Mouse (Mus musculus) heart, postnatal 0 days (tissue): Measurements from ENCODE around the gene Ccdc30. TPM values are rescaled to one million over a fixed set of nuclear protein-coding genes. Genes with fewer than 3 reads are reported as not detected.
A peak's percentile ranks its signal among the peaks of the same experiment; 100 is the strongest.
"Not testable (repeated sequence)": the region's sequence is repeated elsewhere in the genome, so short reads cannot be mapped to it uniquely, and the experiment has no call there.

Experiments used
- ATAC-seq: fragments of 200-750 bp; cut with Nextera tagmentation; 2 replicates; pipeline ENCODE4 v1.8.0; 2017; ENCODE audit warnings: low read depth, moderate number of reproducible peaks, moderate library complexity; ENCODE audit not compliant: insufficient read depth
- DNase-seq: peaks from one replicate; pipeline ENCODE4 v3.0.0-alpha.2; 2016; ENCODE audit warnings: low spot score
- H3K27ac ChIP-seq: fragments of 300-500 bp; sonication (generic); 2 replicates; pipeline ENCODE4 v1.5.1; 2014; ENCODE audit warnings: low read depth, mild to moderate bottlenecking
- H3K27me3 ChIP-seq: fragments of 300-500 bp; sonication (generic); 2 replicates; pipeline ENCODE4 v1.6.1; 2014; ENCODE audit warnings: low read length, mixed read lengths; ENCODE audit not compliant: control insufficient read depth, insufficient read depth
- H3K36me3 ChIP-seq: fragments of 300-500 bp; sonication (generic); replicated peaks from 2 replicates; pipeline ENCODE4 v1.6.1; 2014; ENCODE audit warnings: low read length, mixed read lengths; ENCODE audit not compliant: control insufficient read depth, insufficient read depth
- H3K4me1 ChIP-seq: fragments of 300-500 bp; sonication (generic); 2 replicates; pipeline ENCODE4 v1.6.1; 2014; ENCODE audit warnings: antibody characterized with exemption; ENCODE audit not compliant: control insufficient read depth, insufficient read depth
- H3K4me2 ChIP-seq: fragments of 300-500 bp; sonication (generic); 2 replicates; pipeline ENCODE4 v1.6.1; 2014; ENCODE audit warnings: low read depth, mild to moderate bottlenecking, low read length, moderate library complexity
- H3K4me3 ChIP-seq: fragments of 300-500 bp; sonication (generic); 2 replicates; pipeline ENCODE4 v1.5.1; 2014; ENCODE audit warnings: low read depth, low read length
- H3K9ac ChIP-seq: fragments of 300-500 bp; sonication (generic); replicated peaks from 2 replicates; pipeline ENCODE4 v1.6.1; 2014; ENCODE audit warnings: low read depth, low read length, mixed read lengths
- H3K9me3 ChIP-seq: fragments of 300-500 bp; sonication (generic); replicated peaks from 2 replicates; pipeline ENCODE4 v1.6.1; 2016; ENCODE audit warnings: low read length; ENCODE audit not compliant: control insufficient read depth
- CTCF ChIP-seq: IDR thresholded peaks from 2 replicates; pipeline ENCODE4 v1.5.1; 2016; ENCODE audit warnings: antibody characterized with exemption, control low read depth, low read depth
- EP300 ChIP-seq: IDR thresholded peaks from 2 replicates; pipeline ENCODE4 v1.6.1; 2016; ENCODE audit warnings: antibody characterized with exemption, low read depth
- WGBS: fragments of 180-500 bp; shearing (Covaris S2); extraction: QIAGEN DNeasy Blood & Tissue Kit; methylation state at CpG from one replicate; pipeline ENCODE4 v1.1.7; 2014; 5-methylcytosine and 5-hydroxymethylcytosine counted together
- polyA plus RNA-seq: library from polyadenylated mRNA; unstranded; fragments of >200 nt; fragmentation: Nextera tagmentation; extraction: Ambion mirVana; gene quantifications from 2 replicates; pipeline ENCODE4 v1.2.1, GENCODE M21; 2015
- total RNA-seq: library from RNA; depleted of rRNA; stranded (reverse); fragments of >200 nt; gene quantifications from 2 replicates; pipeline ENCODE4 v1.2.3, GENCODE M21; 2014; ENCODE audit warnings: low replicate concordance

Gene Ccdc30
- total and polyA plus RNA-seq, 2 experiments from 2014 or later: 2.3 TPM; not detected in 1

DNA sequence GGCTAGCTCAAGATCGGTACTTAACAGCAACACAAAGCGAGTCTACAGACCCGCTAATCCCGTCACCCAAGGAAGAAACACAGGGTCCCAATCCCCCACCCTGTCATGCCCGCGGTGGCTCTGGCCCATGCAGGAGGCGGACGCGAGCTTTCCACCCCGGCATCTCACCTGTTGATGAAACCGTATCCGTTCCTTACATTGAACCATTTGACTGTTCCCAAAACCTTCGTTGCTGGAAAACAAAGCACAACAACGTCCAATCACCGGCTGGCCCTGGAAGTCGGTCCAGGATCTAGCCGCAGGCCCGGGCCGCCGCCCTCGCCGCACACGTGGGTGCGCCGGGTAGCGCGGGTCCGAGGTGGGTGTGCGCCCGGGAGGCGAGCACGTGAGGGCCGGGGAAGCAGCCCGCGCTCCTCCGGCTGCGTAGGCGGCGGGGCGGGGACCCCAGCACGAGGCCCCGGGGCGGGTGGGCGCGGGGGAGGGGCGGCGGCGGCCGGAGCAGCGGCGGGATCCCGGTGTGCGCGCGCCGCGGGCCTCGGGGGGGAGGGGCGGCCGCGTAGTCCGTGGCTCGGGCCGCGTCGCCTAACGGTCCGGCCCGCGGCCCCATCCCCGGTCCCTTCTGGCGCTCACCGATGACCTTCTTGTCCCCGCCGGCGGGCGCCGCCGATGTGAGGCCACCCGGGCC is 121.6 kb downstream of the Ccdc30 start:
- ATAC-seq (peak; percentile 28), DNase-seq (no peak)
- TF ChIP-seq CTCF (no peak), EP300 (no peak)
- 0 out of 2 replicates have a peak, but pooled peaks cover 7% of the 10 kb centered on the region for H3K36me3 ChIP-seq
- no peaks in the 10 kb centered on the region for H3K9me3 ChIP-seq
- H3K4me3 ChIP-seq: peak overlapping the region; percentile 91
- H3K4me2 ChIP-seq: peak overlapping the region; percentile 87
- H3K9ac ChIP-seq: peak overlapping the region; percentile 88
- H3K4me1 ChIP-seq: peaks cover 11% of the 10 kb centered on the region
- under 1% methylated on average over 57 of the region's 80 CpGs for WGBS
- H3K27ac ChIP-seq: peak overlapping the region; percentile 89
- no peaks in the 10 kb centered on the region for H3K27me3 ChIP-seq

DNA sequence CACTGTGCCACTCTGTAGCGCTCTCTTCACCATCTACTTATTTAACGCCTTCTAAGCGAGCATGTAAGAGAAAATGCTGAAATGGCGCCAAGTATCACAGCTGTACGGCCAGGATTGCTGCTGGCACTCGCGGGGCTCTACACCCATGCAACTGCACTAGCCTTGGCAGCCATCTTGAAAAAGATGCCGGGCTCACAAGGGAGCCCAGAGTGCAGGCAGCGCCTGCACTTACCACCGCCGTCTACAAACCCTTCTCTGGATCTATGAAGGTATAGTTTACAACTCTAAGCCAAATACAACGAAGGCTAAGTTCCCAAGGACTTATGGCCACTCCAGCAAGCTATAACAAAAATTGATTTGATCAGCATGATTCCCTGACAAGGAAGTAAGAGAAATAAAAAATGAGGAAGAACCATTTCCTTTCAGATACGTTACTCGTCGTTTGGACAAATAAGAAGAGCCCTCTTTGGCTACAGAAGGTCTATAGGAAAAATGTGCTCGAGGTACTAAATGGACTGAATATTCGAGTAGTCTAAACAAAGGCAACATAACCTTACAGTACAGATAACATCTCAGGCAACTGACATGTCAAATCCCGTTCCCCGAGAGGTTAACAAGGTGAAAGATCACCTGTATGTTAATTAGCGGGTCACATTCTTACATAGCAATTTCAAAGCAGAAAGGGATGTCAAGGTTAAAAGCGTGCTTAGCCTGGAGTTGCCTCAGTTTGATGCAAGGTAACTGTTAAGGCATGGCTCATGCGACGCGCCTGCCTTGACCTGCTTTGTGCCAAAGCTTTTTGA is 122.3 kb downstream of the Ccdc30 start:
- TF ChIP-seq EP300: no peak
- TF ChIP-seq CTCF: no peak
- Histone ChIP-seq H3K9ac (peak overlapping the region; percentile 88), H3K4me1 (peaks cover 16% of the 10 kb centered on the region), H3K27ac (peak overlapping the region; percentile 89), H3K36me3 (0 out of 2 replicates have a peak, but pooled peaks cover 12% of the 10 kb centered on the region), H3K4me2 (peak overlapping the region; percentile 87), H3K27me3 (no peaks in the 10 kb centered on the region), H3K9me3 (no peaks in the 10 kb centered on the region), H3K4me3 (peak overlapping the region; percentile 91)
- WGBS: under 1% methylated on average over 24 of the region's 24 CpGs
- peak; percentile 18; the same call in 1 of the 2 replicates for ATAC-seq
- peak; percentile 59 for DNase-seq

DNA sequence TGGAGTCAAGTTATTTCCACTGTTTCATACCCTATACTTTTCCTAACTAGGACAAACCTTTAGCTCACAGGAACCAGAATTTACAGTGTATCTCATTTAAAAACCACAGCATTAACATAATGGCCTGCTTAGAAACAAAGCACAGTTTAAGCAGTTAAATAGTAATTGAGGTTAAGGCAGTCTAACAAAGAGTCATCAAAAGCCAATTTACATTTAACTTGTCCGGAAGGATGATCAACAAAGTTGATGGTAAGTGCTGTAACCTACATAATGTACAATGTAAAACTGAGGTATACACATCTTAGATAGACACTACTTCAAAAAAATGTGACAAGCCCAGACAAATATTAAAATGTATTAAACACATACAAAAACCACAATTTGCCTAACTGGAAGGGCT is 123.4 kb downstream of the Ccdc30 start:
- no peaks in the 10 kb centered on the region for H3K9me3 ChIP-seq
- H3K4me3 ChIP-seq: peak overlapping the region; percentile 91
- 0 out of 2 replicates have a peak, but pooled peaks cover 12% of the 10 kb centered on the region for H3K36me3 ChIP-seq
- H3K27ac ChIP-seq: no peak overlapping the region
- no peak for DNase-seq
- H3K9ac ChIP-seq: peak overlapping the region; percentile 88; the same call in 1 of the 2 replicates
- no peak for ATAC-seq
- H3K4me1 ChIP-seq: peaks cover 27% of the 10 kb centered on the region
- WGBS: 80% methylated on average over 1 of the region's 1 CpGs
- no peak for TF ChIP-seq CTCF
- peak overlapping the region; percentile 87 for H3K4me2 ChIP-seq
- no peaks in the 10 kb centered on the region for H3K27me3 ChIP-seq

DNA sequence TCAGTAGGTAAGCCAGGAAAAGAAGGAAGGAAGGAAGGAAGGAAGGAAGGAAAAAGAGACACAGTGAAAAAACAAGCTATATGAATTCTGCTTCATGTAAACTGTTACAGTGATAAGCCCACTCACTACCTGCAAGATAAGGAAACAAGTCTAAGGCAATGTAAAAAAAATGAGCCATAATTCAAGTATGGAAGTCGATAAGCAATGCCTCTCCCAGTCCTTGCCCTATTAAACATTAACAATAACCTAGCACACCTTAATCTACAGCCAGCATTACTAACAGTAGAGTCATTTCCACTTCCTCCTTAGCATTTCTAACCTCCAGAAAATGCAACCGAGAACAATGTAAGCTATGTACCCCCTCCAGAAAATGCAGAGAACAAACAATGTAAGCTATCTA is 130.0 kb downstream of the Ccdc30 start:
- Histone ChIP-seq H3K27ac (no peak overlapping the region), H3K9ac (no peak overlapping the region), H3K9me3 (no peaks in the 10 kb centered on the region), H3K27me3 (no peaks in the 10 kb centered on the region), H3K4me1 (peaks cover 17% of the 10 kb centered on the region), H3K36me3 (peaks cover 56% of the 10 kb centered on the region), H3K4me3 (no peak overlapping the region), H3K4me2 (no peak overlapping the region)
- WGBS: 57% methylated on average over 2 of the region's 2 CpGs
- ATAC-seq: no peak
- DNase-seq: no peak
- TF ChIP-seq EP300 (no peak), CTCF (no peak)

DNA sequence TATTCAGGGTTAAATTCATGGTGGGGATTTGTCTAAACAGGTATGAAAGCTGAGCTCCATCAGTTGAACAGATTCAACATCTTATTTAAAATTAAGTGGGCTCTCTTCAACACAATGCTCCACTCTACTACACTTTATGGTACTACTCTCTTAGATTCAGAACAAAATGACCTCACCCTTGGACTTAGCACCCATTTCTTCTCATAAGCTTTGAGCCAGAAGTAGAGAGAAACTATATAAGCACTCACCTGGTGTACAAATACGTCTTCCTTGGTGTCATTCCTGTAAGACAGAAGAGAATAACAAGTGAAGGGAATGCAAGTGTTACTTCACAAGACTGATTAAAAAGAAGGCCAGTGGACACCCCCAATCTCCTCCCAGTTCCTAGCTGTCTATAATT is 130.5 kb downstream of the Ccdc30 start:
- H3K4me1 ChIP-seq: peaks cover 17% of the 10 kb centered on the region
- WGBS: 81% methylated on average over 1 of the region's 1 CpGs
- no peak overlapping the region; the same call in 1 of the 2 replicates for H3K27ac ChIP-seq
- peaks cover 60% of the 10 kb centered on the region for H3K36me3 ChIP-seq
- TF ChIP-seq CTCF: no peak
- TF ChIP-seq EP300: no peak
- no peak overlapping the region for H3K4me2 ChIP-seq
- H3K4me3 ChIP-seq: no peak overlapping the region
- DNase-seq (no peak), ATAC-seq (no peak)
- H3K9ac ChIP-seq: no peak overlapping the region
- H3K9me3 ChIP-seq: no peaks in the 10 kb centered on the region
- no peaks in the 10 kb centered on the region for H3K27me3 ChIP-seq

DNA sequence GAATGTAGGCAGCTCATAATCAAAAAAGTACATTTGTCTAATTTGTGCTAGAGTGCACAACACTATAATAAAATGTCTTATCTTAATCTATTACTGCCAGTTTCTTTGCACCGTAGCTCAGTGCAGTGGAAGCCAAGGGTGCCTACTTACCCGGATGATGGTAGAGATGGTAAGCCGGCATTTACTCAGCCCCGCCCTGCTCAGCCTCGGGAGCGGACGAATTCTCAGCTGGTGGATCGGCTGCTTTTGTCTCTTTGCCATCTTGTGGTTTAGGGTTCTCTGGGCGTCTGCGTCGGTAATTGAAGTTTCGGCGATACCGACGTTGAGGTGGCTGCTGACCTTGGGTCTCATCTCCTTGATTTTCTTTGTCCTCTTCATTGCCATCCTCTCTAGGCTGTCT is 136.5 kb downstream of the Ccdc30 start:
- H3K4me3 ChIP-seq, H3K9ac ChIP-seq, ATAC-seq, DNase-seq, H3K4me1 ChIP-seq, H3K9me3 ChIP-seq, H3K4me2 ChIP-seq, H3K27ac ChIP-seq, H3K27me3 ChIP-seq: not testable (repeated sequence)
- H3K36me3 ChIP-seq: peaks cover 68% of the 10 kb centered on the region
- WGBS: 84% methylated on average over 15 of the region's 15 CpGs
